ENCODE assay signal across 8 mouse cellular contexts in genomic region chr6:86732276-86733173, GRCm38 (mm10). TPM values are rescaled to one million over a fixed set of nuclear protein-coding genes. Genes with fewer than 3 reads are reported as not detected.
A peak's percentile ranks its signal among the peaks of the same experiment; 100 is the strongest.
DNase-seq lines count a peak whose midpoint lies in the region; ATAC-seq lines count a peak whose summit lies in the region.

No protein-coding gene starts in this region.

- DNase-seq in adrenal gland, adult 18-20 months (ENCODE audit: low spot score in 2 of 2): peak; percentile 42 to 43
- DNase-seq in adrenal gland, adult (ENCODE audit: inconsistent age in 2 of 2, low spot score in 1 of 2): no peak
- DNase-seq in CD4-positive helper T cell, adult 2 months (ENCODE audit: low read depth, low spot score): peak; percentile 20
- DNase-seq in cerebellum, adult 9-11 months: peak; percentile 80
- DNase-seq in frontal cortex, postnatal 10 days (ENCODE audit: low spot score in 2 of 2): peak; percentile 41 to 46
- DNase-seq in induced T-regulatory cell, adult 2 months (ENCODE audit: low read depth): peak; percentile 54
- peak; percentile 15 for DNase-seq in right cerebral cortex, adult 18-20 months

- no peaks in the 10 kb centered on the region for H3K9me3 ChIP-seq in liver, embryonic 15.5 days (replicated peaks)

- peak overlapping the region; percentile 91 for H3K27ac ChIP-seq in liver, embryonic 15.5 days (replicated peaks)

- H3K36me3 ChIP-seq in liver, embryonic 15.5 days (replicated peaks): no peaks in the 10 kb centered on the region

- peak; percentile 40 for ATAC-seq in liver, embryonic 15.5 days (ENCODE audit: insufficient read depth)

- H3K4me2 ChIP-seq in liver, embryonic 15.5 days: peak overlapping the region; percentile 100

- peak overlapping the region; percentile 81 for H3K4me3 ChIP-seq in liver, embryonic 15.5 days (replicated peaks)

- H3K9ac ChIP-seq in liver, embryonic 15.5 days: peak overlapping the region; percentile 81

- 1% methylated on average over 62 of the region's 62 CpGs for WGBS in liver, embryonic 15.5 days (ENCODE audit: insufficient replicate concordance)

- H3K4me1 ChIP-seq in liver, embryonic 15.5 days (replicated peaks): peaks cover 28% of the 10 kb centered on the region

- H3K27me3 ChIP-seq in liver, embryonic 15.5 days: no peaks in the 10 kb centered on the region

RNA-seq across cellular contexts. Expression of gene Gmcl1, which starts 0.7 kb away (rescaled TPM):
- total RNA-seq in adrenal gland, adult 18-20 months (2021): 10 to 100 TPM; 11.9 to 17.8 TPM
- 7.1 and 7.8 TPM in 2 replicates for polyA plus RNA-seq in liver, embryonic 15.5 days (2015; fragmentation: Nextera tagmentation; extraction: Ambion mirVana)

RNA-seq across cellular contexts. Expression of gene Snrnp27, which starts 48.2 kb away (rescaled TPM):
- 10 to 100 TPM; 56.5 to 60.9 TPM for total RNA-seq in adrenal gland, adult 18-20 months (2021)
- polyA plus RNA-seq in liver, embryonic 15.5 days (2015; fragmentation: Nextera tagmentation; extraction: Ambion mirVana): 37.5 and 47.5 TPM in 2 replicates

Comparison
In these comparisons a context has a peak if more than half of its experiments do, and no peak if none do; other contexts are left out.
1. DNase-seq: peak in adrenal gland, adult 18-20 months (2 of 2), CD4-positive helper T cell, adult 2 months (single experiment), cerebellum, adult 9-11 months (single experiment), frontal cortex, postnatal 10 days (2 of 2), induced T-regulatory cell, adult 2 months (single experiment) and right cerebral cortex, adult 18-20 months (single experiment); none in adrenal gland, adult (0 of 2).